Mouse (Mus musculus) central nervous system, embryonic 11.5 days (tissue): Measurements from ENCODE around the gene Gm13287. TPM values are rescaled to one million over a fixed set of nuclear protein-coding genes. Genes with fewer than 3 reads are reported as not detected.

Experiments used
- polyA plus RNA-seq: library from polyadenylated mRNA; depleted of rRNA; stranded (reverse); fragments of >200 nt; gene quantifications from 2 replicates; pipeline ENCODE4 v1.2.3, GENCODE M21; 2012; rRNA removed

The Gm13287 gene
- polyA plus RNA-seq, 1 experiment, result 0.12 TPM

Other genes with a start within 250 kb of the Gm13287 start
- not detected in 2 replicates for gene Ifna15, start 245.0 kb upstream of the Gm13287 start, polyA plus RNA-seq
- gene Ifna14, start 231.5 kb upstream of the Gm13287 start, polyA plus RNA-seq, result not detected in 2 replicates
- not detected in 2 replicates for gene Ifna9, start 210.9 kb upstream of the Gm13287 start, polyA plus RNA-seq
- gene Ifna12, start 199.9 kb upstream of the Gm13287 start, polyA plus RNA-seq, result not detected in 2 replicates
- gene C87499, start 168.8 kb upstream of the Gm13287 start, polyA plus RNA-seq, result not detected in 2 replicates
- not detected in 2 replicates for gene Ifna13, start 158.8 kb upstream of the Gm13287 start, polyA plus RNA-seq
- gene Ifna16, start 126.3 kb upstream of the Gm13287 start, polyA plus RNA-seq, result not detected in 2 replicates
- not detected in 2 replicates for gene Ifna2, start 119.3 kb upstream of the Gm13287 start, polyA plus RNA-seq
- 0.06 TPM in 2 replicates for gene Ifnab, start 111.9 kb upstream of the Gm13287 start, polyA plus RNA-seq
- 0.11 and 0.25 TPM in 2 replicates for gene Gm26566, start 81.4 kb upstream of the Gm13287 start, polyA plus RNA-seq
- 46.1 and 65.0 TPM in 2 replicates for gene Klhl9, start 80.8 kb upstream of the Gm13287 start, polyA plus RNA-seq
- gene Gm13271, start 48.4 kb upstream of the Gm13287 start, polyA plus RNA-seq, result not detected in 2 replicates
- 0.05 and 0.10 TPM in 2 replicates for gene Gm13283, start 43.1 kb upstream of the Gm13287 start, polyA plus RNA-seq
- not detected in 2 replicates for gene Gm13290, start 29.4 kb upstream of the Gm13287 start, polyA plus RNA-seq
- not detected in 2 replicates for gene Gm13289, start 26.3 kb upstream of the Gm13287 start, polyA plus RNA-seq
- gene Gm13272, start 23.4 kb upstream of the Gm13287 start, polyA plus RNA-seq, result not detected in 2 replicates
- 0.05 and 0.10 TPM in 2 replicates for gene Ifnz, start 21.1 kb upstream of the Gm13287 start, polyA plus RNA-seq
- not detected in 2 replicates for gene Gm13276, start 17.5 kb upstream of the Gm13287 start, polyA plus RNA-seq
- not detected in 2 replicates for gene Gm13277, start 14.6 kb upstream of the Gm13287 start, polyA plus RNA-seq
- not detected in 2 replicates for gene Gm13278, start 11.7 kb upstream of the Gm13287 start, polyA plus RNA-seq
- gene Gm13275, start 8.8 kb upstream of the Gm13287 start, polyA plus RNA-seq, result 0.12 TPM in 1 of 2 replicates, not detected in the other
- gene Gm13279, start 5.9 kb upstream of the Gm13287 start, polyA plus RNA-seq, result not detected in 2 replicates
- gene Gm13285, start 3.6 kb upstream of the Gm13287 start, polyA plus RNA-seq, result not detected in 2 replicates
- 0.01 and 0.02 TPM in 2 replicates for gene Gm13288, start 2.3 kb downstream of the Gm13287 start, polyA plus RNA-seq
- gene Ifna7, start 13.0 kb downstream of the Gm13287 start, polyA plus RNA-seq, result not detected in 2 replicates
- gene Ifna11, start 16.7 kb downstream of the Gm13287 start, polyA plus RNA-seq, result not detected in 2 replicates
- gene Ifna6, start 24.2 kb downstream of the Gm13287 start, polyA plus RNA-seq, result not detected in 2 replicates
- gene Ifna5, start 32.3 kb downstream of the Gm13287 start, polyA plus RNA-seq, result not detected in 2 replicates
- gene Ifna4, start 38.6 kb downstream of the Gm13287 start, polyA plus RNA-seq, result not detected in 2 replicates
- not detected in 2 replicates for gene Ifna1, start 46.8 kb downstream of the Gm13287 start, polyA plus RNA-seq
- not detected in 2 replicates for gene Ifne, start 76.9 kb downstream of the Gm13287 start, polyA plus RNA-seq